ENCODE assay signal across 8 mouse cellular contexts in the genomic region with DNA sequence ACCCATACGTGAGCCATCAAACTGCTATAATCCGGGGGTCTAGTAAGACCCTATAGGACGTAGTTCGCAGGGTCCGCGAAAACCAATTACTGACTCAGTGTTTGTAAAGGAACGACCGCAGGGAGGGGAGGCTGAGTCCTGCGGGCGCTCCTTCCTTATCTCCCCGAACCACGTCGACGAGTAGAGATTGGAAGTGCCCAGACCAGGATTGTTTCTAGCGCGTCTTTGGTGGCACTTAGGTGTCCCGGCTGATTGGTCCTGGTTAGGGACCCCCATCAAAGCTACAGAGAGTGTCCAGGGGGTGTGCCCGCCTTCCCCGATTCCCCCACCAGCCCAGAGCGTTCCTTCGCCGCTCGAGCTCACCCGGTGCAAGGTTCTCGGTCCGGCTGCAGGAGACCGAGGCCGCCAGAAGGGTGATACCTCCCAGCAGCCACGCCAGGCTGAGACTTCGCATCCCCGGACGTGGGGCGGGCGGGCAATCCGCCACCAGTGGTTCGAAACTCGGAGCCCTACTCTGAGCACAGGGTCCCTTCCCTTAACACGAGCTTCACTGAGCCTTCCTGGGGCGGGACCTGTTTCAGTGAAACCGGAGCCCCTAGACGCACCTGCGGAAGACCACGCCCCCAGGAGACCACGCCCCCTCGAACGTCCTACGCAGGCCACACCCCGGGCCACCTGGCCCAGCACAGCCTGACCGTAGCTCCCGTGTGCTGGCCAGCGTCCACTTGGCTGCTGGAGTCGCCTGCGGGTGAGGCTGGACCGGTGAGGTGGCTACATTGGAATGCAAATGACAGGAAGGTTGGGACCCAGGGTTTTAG. TPM values are rescaled to one million over a fixed set of nuclear protein-coding genes. Genes with fewer than 3 reads are reported as not detected.
A peak's percentile ranks its signal among the peaks of the same experiment; 100 is the strongest.
DNase-seq lines count a peak whose midpoint lies in the region; ATAC-seq and TF ChIP-seq lines count a peak whose summit lies in the region.

TSS of gene F2rl1 (minus strand) at position 554 of the 818 bp plus-strand sequence.

- H3K27ac ChIP-seq in embryonic facial prominence, embryonic 13.5 days: no peak within 1 kb of the TSS
- H3K27ac ChIP-seq in limb, embryonic 10.5 days: peak within 1 kb of the TSS; percentile 25; the same call in 1 of the 2 replicates
- H3K27ac ChIP-seq in testis, adult 2 months (ENCODE audit: control insufficient read depth, insufficient read depth, low read depth, low read length): no peak within 1 kb of the TSS

- peak; percentile 77 for ATAC-seq in embryonic facial prominence, embryonic 13.5 days (ENCODE audit: insufficient number of reproducible peaks, insufficient read depth, low FRiP score, low TSS enrichment, low read depth)

- peak within 1 kb of the TSS; percentile 49 for H3K4me3 ChIP-seq in embryonic facial prominence, embryonic 13.5 days
- peak within 1 kb of the TSS; percentile 54 for H3K4me3 ChIP-seq in limb, embryonic 10.5 days
- H3K4me3 ChIP-seq in testis, adult 2 months (ENCODE audit: control insufficient read depth, low read depth, low read length): peak within 1 kb of the TSS; percentile 60

- H3K4me2 ChIP-seq in embryonic facial prominence, embryonic 13.5 days: peak within 1 kb of the TSS; percentile 90

- no peaks in the 10 kb centered on the region for H3K9me3 ChIP-seq in embryonic facial prominence, embryonic 13.5 days
- H3K9me3 ChIP-seq in limb, embryonic 10.5 days (replicated peaks): no peaks in the 10 kb centered on the region

- TF ChIP-seq CTCF in testis, adult 2 months (IDR thresholded peaks at IDR 0.05; ENCODE audit: control insufficient read depth, insufficient read depth, insufficient replicate concordance, low read depth, low read length): no peak

- DNase-seq in right cerebral cortex, postnatal 4 days: peak; percentile 9
- no peak for DNase-seq in right cerebral cortex, postnatal 25 days
- DNase-seq in heart, postnatal 4 days: peak; percentile 66
- peak; percentile 69 for DNase-seq in limb, embryonic 10.5 days (ENCODE audit: low spot score)
- DNase-seq in mesoderm, embryonic 11.5 days (ENCODE audit: low read depth, low spot score): peak; percentile 37
- no peak for DNase-seq in retina, embryonic 14.5 days (ENCODE audit: low spot score)

- H3K36me3 ChIP-seq in embryonic facial prominence, embryonic 13.5 days: no peaks in the 10 kb centered on the region
- H3K36me3 ChIP-seq in limb, embryonic 10.5 days: no peaks in the 10 kb centered on the region
- H3K36me3 ChIP-seq in testis, adult 2 months (ENCODE audit: control insufficient read depth, insufficient read depth, low read length): no peaks in the 10 kb centered on the region

- H3K4me1 ChIP-seq in embryonic facial prominence, embryonic 13.5 days: peaks cover 19% of the 10 kb centered on the region
- H3K4me1 ChIP-seq in limb, embryonic 10.5 days: peaks cover 20% of the 10 kb centered on the region
- H3K4me1 ChIP-seq in testis, adult 2 months (ENCODE audit: control insufficient read depth, insufficient read depth, low read length): peaks cover 16% of the 10 kb centered on the region

- TF ChIP-seq POLR2A in testis, adult 2 months (IDR thresholded peaks at IDR 0.05; ENCODE audit: control insufficient read depth, low read depth, low read length): no peak

- WGBS in embryonic facial prominence, embryonic 13.5 days: under 1% methylated on average over 54 of the region's 54 CpGs
- under 1% methylated on average over 54 of the region's 54 CpGs for WGBS in limb, embryonic 10.5 days

- H3K27me3 ChIP-seq in embryonic facial prominence, embryonic 13.5 days: peaks cover 55% of the 10 kb centered on the region
- peaks cover 62% of the 10 kb centered on the region for H3K27me3 ChIP-seq in limb, embryonic 10.5 days (ENCODE audit: low read depth, poor library complexity, severe bottlenecking)
- H3K27me3 ChIP-seq in testis, adult 2 months (ENCODE audit: control insufficient read depth, insufficient read depth, low read length): no peaks in the 10 kb centered on the region; the same call in 1 of the 2 replicates

- H3K9ac ChIP-seq in embryonic facial prominence, embryonic 13.5 days: peak within 1 kb of the TSS; percentile 67

RNA-seq across cellular contexts. Expression of gene F2rl1, which starts in this region (rescaled TPM):
- 1.0 and 1.8 TPM in 2 replicates for polyA plus RNA-seq in embryonic facial prominence, embryonic 13.5 days (2015; fragmentation: Nextera tagmentation; extraction: Ambion mirVana)
- 1 to 10 TPM; 2.5 to 2.7 TPM for total RNA-seq in heart, postnatal 4 days (2021)
- not detected in 2 replicates for polyA plus RNA-seq in limb, embryonic 10.5 days (2016; fragmentation: Nextera tagmentation; extraction: Ambion mirVana)
- polyA plus RNA-seq in testis, adult 2 months (2012; rRNA removed): 0.17 and 1.0 TPM in 2 replicates

Comparison
In these comparisons a context has a peak if more than half of its experiments do, and no peak if none do; other contexts are left out.
1. DNase-seq: peak in right cerebral cortex, postnatal 4 days (single experiment), heart, postnatal 4 days (single experiment) and mesoderm, embryonic 11.5 days (single experiment); none in right cerebral cortex, postnatal 25 days (single experiment) and retina, embryonic 14.5 days (single experiment).
2. Peak in DNase-seq, H3K4me3 ChIP-seq and H3K27ac ChIP-seq in limb, embryonic 10.5 days; RNA of the gene not detected or under 1 TPM.
3. Peak in every context shown above with its lines, with median percentiles within 50 percentile points of each other: H3K4me3 ChIP-seq.